Mouse (Mus musculus) forebrain, embryonic 13.5 days (tissue): ENCODE results near the gene Tbc1d13. TPM values are rescaled to one million over a fixed set of nuclear protein-coding genes. Genes with fewer than 3 reads are reported as not detected.
"Not testable (repeated sequence)": the region's sequence is repeated elsewhere in the genome, so short reads cannot be mapped to it uniquely, and the experiment has no call there.

ENCODE experiments used
- ATAC-seq: fragments of 200-750 bp; cut with Nextera tagmentation; 2 replicates; pipeline ENCODE4 v1.8.0; 2017
- H3K27ac ChIP-seq: fragments of 300-500 bp; sonication (generic); 2 replicates; pipeline ENCODE4 v1.5.1; 2015; ENCODE audit warnings: inconsistent platforms, mild to moderate bottlenecking, moderate library complexity
- H3K27me3 ChIP-seq: fragments of 300-500 bp; sonication (generic); 2 replicates; pipeline ENCODE4 v1.6.1; 2015; ENCODE audit warnings: mild to moderate bottlenecking, inconsistent platforms
- H3K36me3 ChIP-seq: fragments of 300-500 bp; sonication (generic); 2 replicates; pipeline ENCODE4 v1.6.1; 2015; ENCODE audit warnings: mild to moderate bottlenecking, inconsistent platforms; ENCODE audit not compliant: poor library complexity, severe bottlenecking
- H3K4me1 ChIP-seq: fragments of 300-500 bp; sonication (generic); 2 replicates; pipeline ENCODE4 v1.6.1; 2015; ENCODE audit warnings: inconsistent platforms
- H3K4me2 ChIP-seq: fragments of 300-500 bp; sonication (generic); 2 replicates; pipeline ENCODE4 v1.6.1; 2015; ENCODE audit warnings: inconsistent platforms, mild to moderate bottlenecking, moderate library complexity
- H3K4me3 ChIP-seq: fragments of 300-500 bp; sonication (generic); 2 replicates; pipeline ENCODE4 v1.5.1; 2015; ENCODE audit warnings: mild to moderate bottlenecking, inconsistent platforms
- H3K9ac ChIP-seq: fragments of 300-500 bp; sonication (generic); 2 replicates; pipeline ENCODE4 v1.6.1; 2015; ENCODE audit warnings: mild to moderate bottlenecking, inconsistent platforms
- H3K9me3 ChIP-seq: fragments of 300-500 bp; sonication (generic); replicated peaks from 2 replicates; pipeline ENCODE4 v1.6.1; 2016; ENCODE audit warnings: inconsistent platforms
- WGBS: fragments of 180-500 bp; shearing (Covaris S2); methylation state at CpG from one replicate; pipeline ENCODE4 v1.1.7; 2015; 5-methylcytosine and 5-hydroxymethylcytosine counted together
- polyA plus RNA-seq: library from polyadenylated mRNA; unstranded; fragments of >200 nt; fragmentation: Nextera tagmentation; extraction: Ambion mirVana; gene quantifications from 2 replicates; pipeline ENCODE4 v1.2.1, GENCODE M21; 2015

The Tbc1d13 gene
- polyA plus RNA-seq, 1 experiment from 2014 or later: 14.1 TPM

GRCm38 (mm10) chr2:30166677-30167076 is 33.1 kb downstream of the Tbc1d13 start:
- Histone ChIP-seq H3K36me3 (no peaks in the 10 kb centered on the region), H3K9me3 (peaks cover 17% of the 10 kb centered on the region), H3K4me1 (peaks cover 3% of the 10 kb centered on the region; the same call in 1 of the 2 replicates), H3K9ac (no peak overlapping the region), H3K4me3 (no peak overlapping the region), H3K4me2 (no peak overlapping the region), H3K27ac (no peak overlapping the region), H3K27me3 (no peaks in the 10 kb centered on the region)
- WGBS: 63% methylated on average over 4 of the region's 4 CpGs
- no peak for ATAC-seq

- under 1% methylated on average over 75 of the region's 75 CpGs for whole genome bisulfite sequencing
- peaks cover 11% of the 10 kb centered on the region for H3K4me1 ChIP-seq
- peak; percentile 96 for ATAC-seq
- H3K9me3 ChIP-seq: peaks cover 13% of the 10 kb centered on the region
- peaks cover 41% of the 10 kb centered on the region for H3K36me3 ChIP-seq
- no peaks in the 10 kb centered on the region for H3K27me3 ChIP-seq
- peak within 1 kb of the TSS; percentile 76 for H3K9ac ChIP-seq
- peak within 1 kb of the TSS; percentile 91 for H3K27ac ChIP-seq
- H3K4me3 ChIP-seq: peak within 1 kb of the TSS; percentile 63
- peak within 1 kb of the TSS; percentile 91 for H3K4me2 ChIP-seq
Measured at GRCm38 (mm10) chr2:30171371-30171996, 37.9 kb downstream of the Tbc1d13 start, which contains the start of gene Endog. Gene Endog (plus strand): TSS chr2:30171493.

GRCm38 (mm10) chr2:30171997-30172382 is 38.4 kb downstream of the Tbc1d13 start:
- peak overlapping the region; percentile 91 for H3K4me2 ChIP-seq
- peaks cover 8% of the 10 kb centered on the region; the same call in 1 of the 2 replicates for H3K9me3 ChIP-seq
- peaks cover 44% of the 10 kb centered on the region for H3K36me3 ChIP-seq
- peaks cover 12% of the 10 kb centered on the region for H3K4me1 ChIP-seq
- 1% methylated on average over 19 of the region's 19 CpGs for WGBS
- no peaks in the 10 kb centered on the region for H3K27me3 ChIP-seq
- peak overlapping the region; percentile 63 for H3K4me3 ChIP-seq
- ATAC-seq: peak; percentile 46
- peak overlapping the region; percentile 91 for H3K27ac ChIP-seq
- peak overlapping the region; percentile 76 for H3K9ac ChIP-seq

GRCm38 (mm10) chr2:30173541-30174240 is 40.1 kb downstream of the Tbc1d13 start:
- Histone ChIP-seq H3K4me1 (peaks cover 22% of the 10 kb centered on the region), H3K4me2 (no peak overlapping the region), H3K9ac (no peak overlapping the region), H3K27me3 (no peaks in the 10 kb centered on the region), H3K9me3 (no peaks in the 10 kb centered on the region), H3K36me3 (peaks cover 44% of the 10 kb centered on the region), H3K4me3 (no peak overlapping the region), H3K27ac (no peak overlapping the region)
- no peak for ATAC-seq
- 96% methylated on average over 20 of the region's 20 CpGs for WGBS

- Histone ChIP-seq H3K4me2 (no peak overlapping the region), H3K27me3 (no peaks in the 10 kb centered on the region), H3K4me3 (no peak overlapping the region), H3K9ac (no peak overlapping the region), H3K9me3 (no peaks in the 10 kb centered on the region), H3K36me3 (peaks cover 44% of the 10 kb centered on the region), H3K4me1 (peaks cover 22% of the 10 kb centered on the region), H3K27ac (no peak overlapping the region)
- WGBS: 91% methylated on average over 8 of the region's 8 CpGs
- no peak for ATAC-seq
Measured at GRCm38 (mm10) chr2:30175897-30176296, 42.4 kb downstream of the Tbc1d13 start.

- Histone ChIP-seq H3K9ac (no peak overlapping the region), H3K9me3 (no peaks in the 10 kb centered on the region), H3K36me3 (peaks cover 44% of the 10 kb centered on the region), H3K27ac (no peak overlapping the region), H3K4me3 (no peak overlapping the region), H3K4me2 (no peak overlapping the region), H3K4me1 (peaks cover 19% of the 10 kb centered on the region), H3K27me3 (no peaks in the 10 kb centered on the region)
- ATAC-seq: no peak
- 96% methylated on average over 2 of the region's 2 CpGs for WGBS
Measured at GRCm38 (mm10) chr2:30176561-30176960, 43.0 kb downstream of the Tbc1d13 start.

- Histone ChIP-seq H3K9me3 (no peaks in the 10 kb centered on the region), H3K9ac (peak within 1 kb of the TSS; percentile 73), H3K4me1 (peaks cover 12% of the 10 kb centered on the region), H3K4me2 (peak within 1 kb of the TSS; percentile 78), H3K36me3 (peaks cover 37% of the 10 kb centered on the region), H3K27ac (no peak within 1 kb of the TSS; the same call in 1 of the 2 replicates), H3K27me3 (no peaks in the 10 kb centered on the region), H3K4me3 (peak within 1 kb of the TSS; percentile 56)
- 3% methylated on average over 54 of the region's 54 CpGs for WGBS
- peak; percentile 100 for ATAC-seq
Measured at GRCm38 (mm10) chr2:30177700-30178675, 44.4 kb downstream of the Tbc1d13 start, which contains the start of gene Spout1. Gene Spout1 (minus strand): TSS chr2:30178459.

- 47% methylated on average over 7 of the region's 7 CpGs for WGBS
Measured at GRCm38 (mm10) chr2:30178711-30179110, 45.2 kb downstream of the Tbc1d13 start.

GRCm38 (mm10) chr2:30182424-30182823 is 48.9 kb downstream of the Tbc1d13 start:
- H3K27ac ChIP-seq: no peak overlapping the region
- H3K4me1 ChIP-seq: peaks cover 6% of the 10 kb centered on the region
- no peak overlapping the region for H3K9ac ChIP-seq
- peaks cover 10% of the 10 kb centered on the region; the same call in 1 of the 2 replicates for H3K36me3 ChIP-seq
- ATAC-seq: no peak
- no peak overlapping the region for H3K4me2 ChIP-seq
- no peaks in the 10 kb centered on the region for H3K27me3 ChIP-seq
- 85% methylated on average over 2 of the region's 2 CpGs for WGBS
- H3K4me3 ChIP-seq: no peak overlapping the region
- no peaks in the 10 kb centered on the region for H3K9me3 ChIP-seq

More at GRCm38 (mm10) chr2:30178711-30179110, 45.2 kb downstream of the Tbc1d13 start:
- not testable (repeated sequence) for H3K27me3 ChIP-seq, H3K9ac ChIP-seq, ATAC-seq, H3K27ac ChIP-seq, H3K9me3 ChIP-seq
- Histone ChIP-seq H3K4me3 (peak overlapping the region; percentile 56), H3K4me2 (peak overlapping the region; percentile 78), H3K4me1 (peaks cover 12% of the 10 kb centered on the region), H3K36me3 (peaks cover 30% of the 10 kb centered on the region)

GRCm38 (mm10) chr2:30183721-30184120 is 50.2 kb downstream of the Tbc1d13 start:
- H3K4me1 ChIP-seq: no peaks in the 10 kb centered on the region
- ATAC-seq: no peak
- H3K9me3 ChIP-seq: no peaks in the 10 kb centered on the region
- H3K4me3 ChIP-seq: no peak overlapping the region
- no peaks in the 10 kb centered on the region for H3K27me3 ChIP-seq
- H3K4me2 ChIP-seq: no peak overlapping the region
- H3K9ac ChIP-seq: no peak overlapping the region
- H3K27ac ChIP-seq: no peak overlapping the region
- 72% methylated on average over 3 of the region's 3 CpGs for WGBS
- peaks cover 10% of the 10 kb centered on the region; the same call in 1 of the 2 replicates for H3K36me3 ChIP-seq

GRCm38 (mm10) chr2:30185276-30185675 is 51.7 kb downstream of the Tbc1d13 start:
- H3K36me3 ChIP-seq: peaks cover 10% of the 10 kb centered on the region; the same call in 1 of the 2 replicates
- H3K9ac ChIP-seq: no peak overlapping the region
- no peaks in the 10 kb centered on the region for H3K27me3 ChIP-seq
- H3K4me1 ChIP-seq: no peaks in the 10 kb centered on the region
- no peak overlapping the region for H3K4me3 ChIP-seq
- no peaks in the 10 kb centered on the region for H3K9me3 ChIP-seq
- WGBS: 95% methylated on average over 6 of the region's 6 CpGs
- no peak overlapping the region for H3K27ac ChIP-seq
- no peak for ATAC-seq
- no peak overlapping the region for H3K4me2 ChIP-seq
